Mouse (Mus musculus) liver, adult 2 months (tissue): Measurements from ENCODE around the gene Tmpo.

Experiments used
- CTCF ChIP-seq: fragments of 200-500 bp; IDR thresholded peaks from 2 replicates; pipeline ENCODE4 v1.5.1; 2011; ENCODE audit warnings: low read depth, low read length, control low read depth
- POLR2A ChIP-seq: fragments of 200-500 bp; IDR thresholded peaks from 2 replicates; pipeline ENCODE4 v1.6.1; 2011; ENCODE audit warnings: low read length, control low read depth; ENCODE audit not compliant: insufficient read depth; ENCODE audit errors: extremely low read depth

DNA sequence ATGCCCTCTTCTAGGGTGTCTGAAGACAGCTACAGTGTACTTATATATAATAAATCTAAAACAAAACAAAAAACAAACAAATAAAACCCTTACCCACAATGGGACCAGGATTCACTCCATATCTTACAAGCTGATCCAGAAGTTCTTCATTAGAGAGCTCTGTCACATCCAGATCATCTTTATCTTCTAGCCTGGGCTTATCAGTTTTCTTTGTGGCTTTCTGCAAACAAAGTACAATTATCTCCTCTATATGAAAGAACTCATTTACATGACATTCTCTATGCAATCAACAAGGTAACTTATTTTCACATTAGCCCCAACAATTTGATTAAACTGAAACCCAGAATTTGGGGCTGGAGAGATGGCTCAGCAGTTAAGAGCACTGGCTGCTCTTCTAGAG, 15.3 kb downstream of the Tmpo start:
- TF ChIP-seq POLR2A (no peak), CTCF (no peak)
